Mouse (Mus musculus): Measurements from ENCODE around the gene Map4k2. TPM values are rescaled to one million over a fixed set of nuclear protein-coding genes. Genes with fewer than 3 reads are reported as not detected.
A peak's percentile ranks its signal among the peaks of the same experiment; 100 is the strongest.
"Not testable (repeated sequence)": the region's sequence is repeated elsewhere in the genome, so short reads cannot be mapped to it uniquely, and the experiment has no call there.

Gene Map4k2
- 10 to 100 TPM; 82.6 to 85.8 TPM for total RNA-seq (2021)
- long read RNA-seq, experiment 1, full-length matches to known transcripts, result 5 of 19 reads
- long read RNA-seq, experiment 1, partial matches to known transcripts, result 6 of 19 reads
- long read RNA-seq, experiment 1, other reads (novel, unspliced or antisense), result 8 of 19 reads
- long read RNA-seq, experiment 2, full-length matches to known transcripts, result 14 of 31 reads
- long read RNA-seq, experiment 2, partial matches to known transcripts, result 11 of 31 reads
- long read RNA-seq, experiment 2, other reads (novel, unspliced or antisense), result 6 of 31 reads

DNA sequence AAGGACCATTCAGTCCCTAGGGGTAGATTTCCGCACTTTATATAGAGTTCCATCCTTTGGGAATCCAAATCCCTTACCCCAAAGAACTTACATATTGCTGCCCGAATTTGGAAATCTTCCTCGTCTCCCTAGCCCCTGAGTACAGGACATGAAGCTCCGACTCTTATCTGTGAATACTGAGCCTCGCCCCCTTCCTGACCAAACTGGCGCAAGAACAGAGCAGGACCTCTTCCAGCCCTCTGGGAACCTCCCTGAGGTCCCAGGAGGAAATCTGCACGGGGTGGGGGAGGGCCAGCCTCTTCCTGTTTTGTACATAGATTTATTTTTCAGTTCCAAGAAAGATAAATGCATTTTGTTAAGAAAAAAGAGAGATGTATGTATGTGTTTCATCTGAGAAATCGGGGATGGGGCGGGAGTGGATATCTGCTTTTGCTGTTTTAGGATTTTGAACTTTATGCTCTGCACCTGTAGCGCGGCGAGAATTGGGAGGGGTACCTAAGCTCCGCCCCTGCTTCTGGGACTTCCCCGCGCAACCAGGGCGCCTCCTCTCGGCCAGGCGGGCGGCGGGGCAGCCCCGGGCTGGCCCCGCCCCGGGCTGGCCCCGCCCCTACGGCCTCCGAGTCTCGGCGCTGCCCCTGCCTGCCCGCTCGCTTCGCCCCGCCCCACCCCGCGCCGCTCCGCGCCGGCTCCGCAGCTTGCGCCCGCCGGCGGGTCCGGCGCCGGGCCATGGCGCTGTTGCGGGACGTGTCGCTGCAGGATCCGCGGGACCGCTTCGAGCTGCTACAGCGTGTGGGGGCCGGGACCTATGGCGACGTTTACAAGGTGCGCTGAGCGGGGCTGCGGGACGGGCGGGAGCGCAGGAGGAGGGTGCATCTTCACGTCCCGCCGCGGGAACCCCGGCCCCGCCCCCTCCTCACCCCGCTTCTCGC lies at the start of gene Map4k2:
Gene Map4k2, plus strand, starts transcription at position 612 of the 929 bp plus-strand sequence.
- peak; percentile 46 to 63 for DNase-seq (ENCODE audit: low spot score in 2 of 2)

DNA sequence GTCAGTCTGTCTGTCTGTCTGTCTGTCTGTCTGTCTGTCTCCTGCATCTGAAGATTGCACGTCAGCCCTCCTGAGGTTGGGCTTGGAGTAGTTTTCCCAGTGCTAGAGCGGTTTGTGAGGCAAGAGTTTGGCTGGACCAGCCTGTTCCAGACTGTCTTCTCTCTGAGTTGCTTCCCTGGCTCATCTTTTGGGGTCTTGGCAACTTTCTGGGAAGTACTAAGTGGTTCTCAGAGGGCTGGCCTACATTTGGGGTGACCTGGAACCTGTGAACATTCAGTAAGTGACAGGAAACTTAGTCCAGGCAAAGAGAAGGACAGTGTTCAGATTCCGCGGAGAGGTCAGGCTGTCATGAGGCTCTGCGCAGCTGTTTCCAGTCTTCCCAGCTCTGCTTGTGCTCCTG lies 48.7 kb upstream of the Map4k2 start:
- DNase-seq (ENCODE audit: low spot score in 2 of 2), result no peak

DNA sequence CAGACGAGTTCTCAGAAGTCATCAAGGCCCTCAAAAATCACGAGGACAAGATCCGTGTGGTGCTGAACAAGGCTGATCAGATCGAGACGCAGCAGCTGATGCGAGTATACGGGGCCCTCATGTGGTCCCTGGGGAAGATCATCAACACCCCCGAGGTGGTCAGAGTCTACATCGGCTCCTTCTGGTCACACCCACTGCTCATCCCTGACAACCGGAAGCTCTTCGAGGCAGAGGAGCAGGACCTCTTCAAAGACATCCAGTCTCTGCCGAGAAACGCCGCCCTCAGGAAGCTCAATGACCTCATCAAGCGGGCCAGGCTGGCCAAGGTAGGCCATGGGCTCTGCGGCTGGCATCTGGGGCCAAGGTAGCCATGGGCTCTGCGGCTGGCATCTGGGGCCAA lies 46.6 kb upstream of the Map4k2 start:
- no peak for DNase-seq (ENCODE audit: low spot score in 2 of 2)

DNA sequence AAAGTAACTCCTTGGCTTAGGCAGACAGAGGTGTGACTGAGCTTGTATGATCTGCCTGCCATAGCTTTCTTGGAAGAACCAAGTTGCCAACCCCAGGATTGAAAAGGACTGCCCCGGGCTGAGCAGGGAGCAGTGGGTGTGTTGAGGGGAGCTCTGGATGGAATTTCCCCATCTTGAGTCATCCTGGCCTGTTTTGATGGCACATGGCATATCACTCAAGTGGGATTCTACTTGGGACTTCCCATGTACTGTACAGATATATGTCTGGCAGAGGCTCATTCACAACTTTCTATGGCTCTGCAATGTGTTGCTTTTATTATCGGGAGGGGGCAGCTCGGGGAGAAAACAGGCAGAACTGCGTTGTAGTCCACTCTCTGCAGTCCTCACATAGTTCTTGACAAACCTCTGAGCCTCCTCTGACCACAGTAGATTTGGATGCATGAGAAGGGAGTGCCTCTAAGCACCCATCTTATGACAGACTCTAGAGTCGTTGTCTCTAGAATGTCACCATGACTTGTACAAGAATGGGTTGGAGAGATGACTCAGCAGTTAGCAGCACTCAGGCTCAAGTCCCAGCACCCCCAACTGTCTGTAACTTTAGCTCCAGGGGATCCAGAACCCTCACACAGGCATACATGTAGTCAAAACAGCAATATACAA lies 44.3 kb upstream of the Map4k2 start:
- DNase-seq (ENCODE audit: low spot score in 2 of 2), result no peak

DNA sequence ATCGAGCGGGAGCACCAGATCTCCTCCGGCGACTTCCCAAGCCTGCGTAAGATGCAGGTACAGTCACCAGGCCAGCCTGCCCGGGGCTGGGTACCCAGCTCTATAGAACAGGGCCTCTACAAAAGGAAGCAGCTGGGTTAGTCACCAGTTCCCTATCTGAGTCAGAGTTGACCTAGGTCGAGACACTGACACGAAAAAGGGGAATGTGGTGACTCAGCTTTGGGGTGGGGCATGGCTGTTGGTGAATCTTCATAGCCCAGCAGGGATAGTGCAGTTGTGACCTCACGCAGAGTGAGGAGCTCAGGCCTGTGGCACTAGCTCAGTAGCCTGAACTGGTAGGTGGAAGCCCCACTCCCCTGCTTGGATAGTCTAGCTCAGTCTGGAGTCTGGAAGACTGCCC lies 43.3 kb upstream of the Map4k2 start:
- DNase-seq (ENCODE audit: low spot score in 2 of 2), result no peak

GRCm38 (mm10) chr19:6299003-6299402 lies 41.9 kb upstream of the Map4k2 start:
- DNase-seq (ENCODE audit: low spot score in 2 of 2), result no peak

DNA sequence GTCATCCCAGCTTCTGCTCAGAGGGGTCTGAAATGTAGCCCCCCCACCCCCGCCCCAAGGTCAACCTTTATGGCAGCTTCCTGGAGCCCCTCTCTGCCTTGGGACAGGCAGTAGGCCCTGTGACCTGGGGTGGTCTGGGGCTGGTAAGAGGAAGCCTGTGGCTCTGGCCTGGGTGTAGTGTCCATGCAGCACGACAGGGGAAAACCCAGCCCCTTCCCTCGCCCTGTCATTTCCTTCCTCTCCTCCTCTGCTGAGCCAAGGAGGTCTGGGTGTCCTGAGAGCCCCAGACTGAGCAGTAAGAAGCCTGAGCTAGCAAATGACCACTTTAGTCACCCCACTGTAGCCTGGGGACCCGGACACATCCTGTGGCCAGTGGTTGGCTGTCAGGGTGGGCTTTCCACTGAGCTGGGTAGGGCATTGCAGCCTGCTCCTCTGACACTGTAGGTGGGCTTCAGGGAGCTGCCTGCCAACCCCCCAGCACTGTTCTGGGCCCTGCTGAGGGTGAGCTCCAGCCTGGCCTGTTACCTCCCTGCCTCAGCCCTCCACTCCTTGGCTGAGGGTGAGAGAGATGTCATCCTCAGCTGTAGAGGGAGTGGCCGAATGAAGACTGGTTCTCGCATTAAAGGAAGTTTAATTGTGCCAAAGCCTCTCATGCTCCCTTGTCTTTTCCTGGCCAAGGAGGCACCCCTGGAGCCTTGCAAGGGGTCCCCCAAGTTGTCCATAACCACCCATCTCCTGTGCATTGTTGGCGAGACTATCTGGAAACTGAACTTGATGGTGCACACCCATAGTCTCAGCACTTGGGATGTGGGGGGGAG lies 41.3 kb upstream of the Map4k2 start:
- no peak for DNase-seq (ENCODE audit: low spot score in 2 of 2)

- no peak for DNase-seq (ENCODE audit: low spot score in 2 of 2)
Measured at GRCm38 (mm10) chr19:6300402-6300841, 40.5 kb upstream of the Map4k2 start.

DNA sequence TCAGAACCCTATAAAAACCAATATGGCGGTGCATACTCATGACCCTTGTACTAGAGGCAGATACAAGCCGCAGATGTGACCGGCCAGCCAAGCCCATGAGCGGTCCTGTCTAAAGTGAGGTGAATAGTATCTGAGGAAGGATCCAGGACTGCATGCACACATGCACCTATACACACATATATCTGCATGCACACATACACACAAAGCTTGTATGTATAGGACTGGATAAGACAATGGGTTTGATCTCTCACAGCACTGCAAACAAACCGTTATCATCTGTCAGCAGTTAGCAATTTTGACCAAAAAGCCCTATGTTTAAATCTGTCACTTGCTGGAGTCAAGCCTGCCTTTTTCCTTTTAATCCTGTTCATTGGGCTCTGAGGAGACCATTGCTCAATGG lies 38.8 kb upstream of the Map4k2 start:
- DNase-seq (ENCODE audit: low spot score in 2 of 2), result no peak

DNA sequence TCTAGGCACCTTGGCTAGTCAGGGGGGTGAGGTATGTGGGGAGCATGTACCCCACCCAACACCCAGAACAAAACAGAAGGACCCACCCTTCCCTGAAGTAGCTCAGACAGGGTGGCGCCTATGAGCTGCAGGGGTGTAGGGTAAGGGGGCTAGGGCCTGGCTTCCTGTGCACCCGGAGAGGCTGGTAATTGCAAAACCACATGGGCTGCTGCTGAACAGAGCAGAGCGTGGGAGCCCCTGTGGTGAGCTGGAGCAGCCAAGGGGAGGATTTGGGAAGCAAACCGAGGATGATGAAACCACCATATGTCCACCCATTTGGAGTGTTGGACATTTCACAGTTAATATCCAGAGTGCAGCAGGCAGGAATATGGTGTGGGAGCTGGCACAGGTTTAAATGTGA lies 38.4 kb upstream of the Map4k2 start:
- DNase-seq (ENCODE audit: low spot score in 2 of 2), result peak; percentile 58 to 67

DNA sequence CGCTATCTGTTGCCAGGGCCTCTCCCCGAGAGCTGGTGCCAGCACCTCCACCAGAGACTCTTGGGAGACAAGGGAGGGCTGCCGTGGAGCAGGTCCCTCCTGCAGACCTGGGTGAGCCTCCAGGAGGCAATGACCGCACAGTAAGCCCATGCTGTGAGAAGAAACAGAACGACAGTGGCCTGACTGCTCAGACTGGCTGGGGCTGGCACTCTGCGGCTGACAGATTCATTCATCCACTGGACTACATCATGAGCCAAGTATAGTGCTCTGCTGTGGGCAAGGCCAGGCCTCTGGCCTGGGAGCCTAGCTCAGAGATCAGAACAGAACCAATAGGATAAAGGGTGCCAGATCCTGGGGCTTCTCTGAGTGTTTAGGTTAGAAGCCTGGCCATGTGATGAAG lies 37.1 kb upstream of the Map4k2 start:
- no peak for DNase-seq (ENCODE audit: low spot score in 2 of 2)

- peak; percentile 81 to 91 for DNase-seq (ENCODE audit: low spot score in 2 of 2)
Measured at GRCm38 (mm10) chr19:6304787-6305516, 36.0 kb upstream of the Map4k2 start.

GRCm38 (mm10) chr19:6305517-6306115 lies 35.3 kb upstream of the Map4k2 start:
- DNase-seq (ENCODE audit: low spot score in 2 of 2), result no peak

- no peak for DNase-seq (ENCODE audit: low spot score in 2 of 2)
Measured at GRCm38 (mm10) chr19:6306137-6306551, 34.8 kb upstream of the Map4k2 start, which contains the start of gene Cdc42bpg. TSS of gene Cdc42bpg (plus strand) at chr19:6306456.

DNA sequence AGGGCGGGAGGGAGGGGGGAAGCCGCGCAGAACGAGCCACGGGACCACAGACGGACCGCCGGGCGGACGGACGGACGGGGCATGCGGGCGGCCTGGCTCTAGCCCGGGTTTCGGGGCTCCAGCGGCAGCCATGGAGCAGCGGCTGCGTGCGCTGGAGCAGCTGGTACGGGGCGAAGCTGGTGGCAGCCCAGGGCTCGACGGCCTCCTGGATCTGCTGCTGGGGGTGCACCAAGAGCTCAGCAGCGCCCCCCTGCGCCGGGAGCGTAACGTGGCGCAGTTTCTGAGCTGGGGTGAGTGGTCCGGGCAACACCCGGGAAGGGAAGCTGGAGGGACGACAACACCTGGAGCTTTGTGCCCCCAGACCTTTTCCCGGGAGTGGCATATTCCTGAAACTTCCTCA lies 34.3 kb upstream of the Map4k2 start:
- peak; percentile 56 to 64 for DNase-seq (ENCODE audit: low spot score in 2 of 2)

DNA sequence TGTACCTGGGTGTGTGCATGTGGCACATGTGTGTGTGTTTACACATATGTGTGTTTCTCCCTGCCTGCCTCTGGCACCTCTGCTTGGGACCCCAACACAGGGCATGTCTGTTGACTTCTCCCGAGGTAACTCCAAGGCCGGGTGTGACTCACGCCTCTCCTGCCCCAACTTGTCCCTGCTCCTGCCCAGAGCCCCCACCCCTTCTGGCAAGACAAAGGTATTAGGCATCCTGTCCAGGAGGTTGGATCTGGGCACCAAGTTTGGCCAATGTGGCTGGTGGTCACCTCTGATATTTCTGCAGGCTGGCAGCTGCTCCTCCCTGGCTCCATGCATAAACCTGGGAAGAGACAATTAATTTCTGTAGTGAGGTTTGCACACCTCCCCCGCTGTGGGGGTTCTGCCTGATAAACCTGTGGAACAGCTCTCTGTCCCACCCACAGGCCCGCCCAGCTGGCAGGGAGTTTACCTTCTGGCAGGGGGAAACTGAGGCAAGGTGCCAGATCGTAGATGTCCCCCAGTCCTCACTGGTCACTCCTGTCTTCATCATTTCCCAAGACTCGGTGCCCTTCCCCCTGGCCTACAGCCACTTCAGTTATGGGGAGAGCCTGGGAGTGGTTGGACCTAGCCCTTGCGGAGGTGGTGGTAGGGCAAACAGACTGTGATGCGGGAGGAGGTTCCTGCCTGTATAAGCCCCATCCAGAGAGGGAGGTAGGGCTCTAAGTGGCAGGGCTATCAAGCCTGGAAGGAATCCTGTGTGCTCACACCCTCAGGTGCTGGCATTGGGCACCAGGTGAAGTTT lies 33.0 kb upstream of the Map4k2 start:
- no peak for DNase-seq (ENCODE audit: low spot score in 2 of 2)

GRCm38 (mm10) chr19:6310181-6310580 lies 30.8 kb upstream of the Map4k2 start:
- no peak for DNase-seq (ENCODE audit: low spot score in 2 of 2)

- not testable (repeated sequence) for DNase-seq (ENCODE audit: low spot score in 2 of 2)
Measured at GRCm38 (mm10) chr19:6311783-6312182, 29.2 kb upstream of the Map4k2 start.

DNA sequence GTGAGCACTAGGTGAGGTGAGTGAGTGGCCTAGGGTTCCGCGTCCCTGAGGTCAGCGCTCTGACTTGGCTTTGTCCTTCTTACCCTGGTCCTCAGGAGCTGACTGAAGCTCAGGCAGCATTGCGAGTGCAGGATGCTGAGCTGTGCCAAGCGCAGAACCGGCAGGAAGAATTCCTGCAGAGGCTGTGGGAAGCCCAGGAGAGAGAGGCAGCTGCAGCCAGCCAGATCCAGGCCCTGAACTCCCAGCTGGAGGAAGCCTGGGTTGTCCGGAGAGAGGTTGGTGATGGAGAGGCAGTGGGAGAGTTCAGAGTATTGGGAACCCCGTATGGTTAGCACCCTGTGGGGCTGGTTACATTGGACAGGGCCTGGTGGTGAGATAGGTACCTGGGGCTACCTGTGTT lies 27.1 kb upstream of the Map4k2 start:
- DNase-seq (ENCODE audit: low spot score in 2 of 2), result no peak

Measured in layer of hippocampus, postnatal 14 days (tissue).